ENCODE assay signal across 1 mouse cellular context in genomic region chr7:98153345-98153744, GRCm38 (mm10).
TF ChIP-seq lines count a peak whose summit lies in the region.

No protein-coding gene starts in this region.

TF ChIP-seq in MEL, 35 proteins besides CTCF, POLR2A, EP300 and RAD21:
- TF ChIP-seq HCFC1 (IDR thresholded peaks at IDR 0.05; ENCODE audit: low read depth, low read length) (no peak), SIN3A (IDR thresholded peaks at IDR 0.05; ENCODE audit: low read length) (no peak), GATA1 (IDR thresholded peaks at IDR 0.05; ENCODE audit: low read depth, low read length) (no peak), BHLHE40 (IDR thresholded peaks at IDR 0.05; ENCODE audit: borderline replicate concordance, low read depth, low read length) (no peak), MYB (IDR thresholded peaks at IDR 0.05; ENCODE audit: low read depth, low read length) (no peak), GABPA (IDR thresholded peaks at IDR 0.05; ENCODE audit: low read depth, low read length) (no peak), UBTF (IDR thresholded peaks at IDR 0.05; ENCODE audit: borderline replicate concordance, insufficient read depth, low read depth, low read length) (no peak), TBP (IDR thresholded peaks at IDR 0.05; ENCODE audit: low read depth, low read length) (no peak), ETS1 (IDR thresholded peaks at IDR 0.05; ENCODE audit: low read depth, low read length) (no peak), KAT2A (conservative IDR thresholded peaks at IDR 0.05; ENCODE audit: low read depth, low read length) (no peak), NRF1 (IDR thresholded peaks at IDR 0.05; ENCODE audit: insufficient read depth, low read depth, low read length, poor library complexity, severe bottlenecking) (no peak), MEF2A (IDR thresholded peaks at IDR 0.05; ENCODE audit: extremely low read depth, insufficient replicate concordance, low read depth, low read length, poor library complexity, severe bottlenecking) (no peak), E2F4 (IDR thresholded peaks at IDR 0.05; ENCODE audit: borderline replicate concordance, low read depth, low read length) (no peak), ZMIZ1 (IDR thresholded peaks at IDR 0.05; ENCODE audit: low read depth, low read length) (no peak), NELFE (IDR thresholded peaks at IDR 0.05; ENCODE audit: low read depth, low read length) (no peak), RCOR1 (IDR thresholded peaks at IDR 0.05; ENCODE audit: low read depth, low read length) (no peak), SMC3 (IDR thresholded peaks at IDR 0.05; ENCODE audit: low read depth, low read length) (no peak), USF2 (IDR thresholded peaks at IDR 0.05; ENCODE audit: borderline replicate concordance in 1 of 2, insufficient read depth in 1 of 2, low read depth in 1 of 2, low read length in 2 of 2) (no peak), ZKSCAN1 (IDR thresholded peaks at IDR 0.05; ENCODE audit: low read depth, low read length) (no peak)
